ENCODE assay signal across 8 mouse cellular contexts in the genomic region with DNA sequence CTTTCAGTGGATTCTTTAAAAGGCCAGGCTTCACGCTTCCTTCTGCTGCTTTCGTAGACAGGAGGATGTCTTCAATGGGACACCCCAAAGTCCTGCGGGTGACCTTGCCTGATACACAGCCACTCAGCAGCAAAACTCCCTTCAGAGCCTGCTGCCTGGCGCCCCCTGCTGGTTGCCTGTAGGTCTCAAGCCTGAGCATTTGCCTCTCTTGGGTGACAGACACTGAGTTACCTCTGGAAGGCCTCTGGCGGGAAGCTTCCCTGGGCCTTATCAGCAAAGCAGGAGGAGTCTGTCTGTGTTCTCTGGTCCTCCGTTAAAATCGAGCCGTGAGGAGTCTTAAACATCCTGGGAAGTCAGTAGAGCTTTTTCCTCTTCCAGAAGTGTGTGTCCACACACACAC. TPM values are rescaled to one million over a fixed set of nuclear protein-coding genes. Genes with fewer than 3 reads are reported as not detected.
A peak's percentile ranks its signal among the peaks of the same experiment; 100 is the strongest.
DNase-seq lines count a peak whose midpoint lies in the region; ATAC-seq lines count a peak whose summit lies in the region.

No protein-coding gene starts in this region.

- H3K4me1 ChIP-seq in liver, embryonic 12.5 days: peaks cover 85% of the 10 kb centered on the region

- DNase-seq in 3T3-L1 (ENCODE audit: low read depth, low spot score): peak; percentile 84
- peak; percentile 77 for DNase-seq in ES-CJ7 (ENCODE audit: low read depth, low spot score)
- peak; percentile 85 for DNase-seq in c-Kit-positive CD71-positive TER-119-negative erythroid progenitor cells, embryonic 14.5 days (ENCODE audit: low read depth)
- DNase-seq in frontal cortex, postnatal 25 days (ENCODE audit: low spot score in 2 of 2): peak; percentile 53 to 72
- peak; percentile 89 for DNase-seq in kidney, adult 9 months
- peak; percentile 83 for DNase-seq in ovary, postnatal 36 days (ENCODE audit: low spot score)
- DNase-seq in thymus, postnatal 36 days: peak; percentile 79 to 84

- H3K27ac ChIP-seq in liver, embryonic 12.5 days: peak overlapping the region; percentile 52; the same call in 1 of the 2 replicates

- H3K27me3 ChIP-seq in liver, embryonic 12.5 days (replicated peaks): no peaks in the 10 kb centered on the region

- H3K9ac ChIP-seq in liver, embryonic 12.5 days: no peak overlapping the region; the same call in 1 of the 2 replicates

- no peak overlapping the region for H3K4me3 ChIP-seq in liver, embryonic 12.5 days

- no peaks in the 10 kb centered on the region for H3K9me3 ChIP-seq in liver, embryonic 12.5 days (replicated peaks)

- ATAC-seq in liver, embryonic 12.5 days: peak; percentile 81

- 14% methylated on average over 8 of the region's 8 CpGs for WGBS in liver, embryonic 12.5 days (ENCODE audit: insufficient replicate concordance)

- H3K36me3 ChIP-seq in liver, embryonic 12.5 days: peaks cover 26% of the 10 kb centered on the region

- H3K4me2 ChIP-seq in liver, embryonic 12.5 days: peak overlapping the region; percentile 54

RNA-seq across cellular contexts. Expression of a gene that starts 49.3 kb away (rescaled TPM):
- 22.7 and 23.5 TPM in 2 replicates for polyA plus RNA-seq in liver, embryonic 12.5 days (2016; fragmentation: Nextera tagmentation; extraction: Ambion mirVana)

RNA-seq across cellular contexts. Expression of a gene that starts 50.7 kb away (rescaled TPM):
- 1.6 and 1.8 TPM in 2 replicates for polyA plus RNA-seq in liver, embryonic 12.5 days (2016; fragmentation: Nextera tagmentation; extraction: Ambion mirVana)
